Mouse (Mus musculus): ENCODE data around the gene Cald1.
A peak's percentile ranks its signal among the peaks of the same experiment; 100 is the strongest.

The Cald1 gene

GRCm38 (mm10) chr6:34719141-34719680 lies 120.9 kb downstream of the Cald1 start:
- DNase-seq (ENCODE audit: low read depth, low spot score): no peak

DNA sequence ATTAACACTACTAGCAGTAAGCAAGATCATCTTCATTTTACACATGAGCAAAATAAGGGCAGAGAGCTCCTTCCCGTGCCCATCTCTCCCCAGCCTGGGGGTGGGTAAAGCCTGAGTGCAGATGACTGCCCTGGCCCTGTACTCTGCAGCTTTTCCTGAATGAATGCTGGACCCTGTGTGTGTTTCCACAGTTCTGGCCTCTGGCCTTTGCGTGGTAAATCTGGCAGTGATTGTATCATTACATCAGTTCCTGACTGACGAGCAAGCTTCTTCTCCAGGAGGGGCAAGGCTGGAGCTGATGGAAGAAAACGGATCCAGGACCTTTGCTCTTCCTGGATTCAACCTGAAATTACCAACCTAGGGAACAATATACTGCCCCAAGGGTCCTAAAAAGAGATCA lies 122.1 kb downstream of the Cald1 start:
- DNase-seq (ENCODE audit: low read depth, low spot score): no peak

GRCm38 (mm10) chr6:34721740-34722139 lies 123.4 kb downstream of the Cald1 start:
- no peak for DNase-seq (ENCODE audit: low read depth, low spot score)

DNA sequence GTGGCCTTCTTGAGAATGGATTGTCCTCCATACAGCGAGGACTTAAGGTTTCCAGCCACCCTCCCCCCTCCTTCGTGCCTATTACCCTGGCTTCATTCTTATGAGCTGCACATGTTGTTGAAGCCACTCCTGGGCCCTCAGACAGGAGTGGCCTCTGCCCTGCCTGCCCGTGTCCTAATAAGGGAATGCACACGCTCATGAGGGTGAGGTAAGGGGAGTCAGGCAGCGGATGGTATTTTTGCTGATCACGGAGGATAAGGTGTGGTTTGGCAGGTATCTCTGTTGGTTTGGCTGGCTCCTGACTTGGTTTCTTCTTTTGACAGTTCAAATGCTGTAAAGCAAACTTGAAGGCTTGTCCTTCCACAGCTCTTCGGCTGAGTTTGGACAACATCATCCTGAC lies 124.4 kb downstream of the Cald1 start:
- no peak for DNase-seq (ENCODE audit: low read depth, low spot score)

DNA sequence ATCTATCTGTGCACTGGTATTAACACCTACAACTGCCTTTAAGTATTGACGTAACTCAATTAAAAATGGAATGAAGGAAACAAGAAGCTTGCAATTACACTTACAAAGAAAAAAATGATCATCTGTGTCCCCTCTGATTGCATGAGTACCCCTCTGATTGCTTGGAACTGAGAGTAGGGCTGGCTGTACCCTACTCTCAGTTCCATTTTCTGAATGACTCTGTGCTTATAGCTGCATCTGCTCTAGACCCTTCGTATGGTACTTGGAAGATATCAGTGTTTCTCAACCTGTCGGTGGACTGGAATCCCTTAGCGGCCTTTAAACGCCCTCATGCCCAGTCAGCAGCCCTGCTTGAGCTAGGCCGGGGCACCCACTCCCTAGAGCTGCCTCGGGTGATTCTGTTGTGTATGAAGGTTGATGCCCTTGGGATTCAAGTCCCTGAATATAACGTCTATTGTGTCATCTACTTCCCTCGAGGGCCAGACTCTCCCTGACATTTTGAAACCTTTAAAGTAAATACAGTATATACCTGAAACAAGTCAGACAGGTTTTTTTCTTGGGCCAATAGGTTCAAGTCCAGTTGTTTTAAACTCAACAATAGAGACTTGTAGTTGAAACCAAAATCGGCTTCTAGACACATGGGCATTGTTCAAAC lies 125.1 kb downstream of the Cald1 start:
- DNase-seq (ENCODE audit: low read depth, low spot score): no peak

DNA sequence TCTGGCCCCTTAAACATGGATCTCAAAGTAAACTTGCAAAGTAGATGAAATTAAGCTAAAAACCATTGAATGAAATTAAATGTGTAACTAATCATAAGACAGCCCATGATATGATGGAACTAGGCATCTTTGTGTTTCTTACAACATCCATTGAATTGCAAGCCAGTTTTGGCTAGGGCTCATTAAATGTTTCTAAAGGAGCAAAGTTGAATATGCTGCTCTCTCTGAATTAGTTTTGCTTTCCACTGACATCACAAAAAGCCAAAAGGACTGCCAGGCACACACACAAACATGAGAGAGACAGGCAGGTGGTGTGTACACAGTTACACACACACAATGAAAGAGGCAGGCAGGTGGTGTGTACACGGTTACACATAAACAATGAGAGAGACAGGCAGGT lies 127.4 kb downstream of the Cald1 start:
- DNase-seq (ENCODE audit: low read depth, low spot score): no peak

DNA sequence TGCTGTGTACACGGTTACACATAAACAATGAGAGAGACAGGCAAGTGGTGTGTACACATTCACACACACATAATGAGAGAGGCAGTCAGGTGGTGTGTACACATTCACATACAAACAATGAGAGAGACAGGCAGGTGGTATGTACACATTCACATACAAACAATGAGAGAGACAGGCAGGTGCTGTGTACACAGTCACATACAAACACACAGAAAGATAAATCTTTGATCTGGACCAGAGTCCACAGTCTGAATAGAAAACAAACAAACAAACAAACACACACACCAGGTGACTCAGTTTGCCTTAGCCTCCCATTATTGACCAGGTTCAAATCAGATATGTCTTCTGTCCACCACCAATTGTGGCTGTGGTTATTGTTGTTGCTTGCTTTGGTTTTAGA lies 127.8 kb downstream of the Cald1 start:
- DNase-seq (ENCODE audit: low read depth, low spot score): no peak

DNA sequence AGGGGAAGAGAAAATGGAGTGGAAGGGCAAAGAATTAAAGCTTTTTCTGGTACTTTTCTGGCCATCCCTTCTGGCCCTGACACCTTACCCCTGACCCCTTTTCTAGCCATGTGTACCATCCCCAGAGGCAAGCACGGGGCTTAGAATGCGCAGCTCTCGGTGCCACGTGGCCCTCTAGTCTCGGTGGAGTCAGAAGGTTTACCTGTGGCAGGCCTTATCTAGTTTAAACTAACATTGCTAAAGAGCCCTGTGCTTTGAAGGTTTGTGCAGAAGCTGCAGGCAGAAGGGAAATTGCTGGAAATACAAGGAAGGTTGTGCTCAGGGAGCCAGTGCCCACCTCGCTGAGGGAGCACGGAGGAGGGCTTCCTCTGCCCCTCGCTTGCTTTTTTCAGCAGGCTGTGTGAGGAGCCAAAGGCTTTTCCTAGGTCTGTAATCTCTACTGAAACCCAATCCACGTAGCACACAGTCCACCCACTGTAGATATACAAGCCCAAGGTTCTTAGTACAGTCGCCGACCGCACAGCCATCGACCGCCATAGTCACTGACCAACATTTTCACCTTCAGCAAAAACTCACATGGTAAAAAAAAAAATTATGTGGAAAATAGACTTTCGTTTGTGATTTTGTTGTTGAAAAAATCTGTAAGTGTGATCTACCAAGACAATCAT lies 129.2 kb downstream of the Cald1 start:
- DNase-seq (ENCODE audit: low read depth, low spot score): no peak

GRCm38 (mm10) chr6:34729449-34730151 lies 131.3 kb downstream of the Cald1 start:
- no peak for DNase-seq (ENCODE audit: low read depth, low spot score)

DNA sequence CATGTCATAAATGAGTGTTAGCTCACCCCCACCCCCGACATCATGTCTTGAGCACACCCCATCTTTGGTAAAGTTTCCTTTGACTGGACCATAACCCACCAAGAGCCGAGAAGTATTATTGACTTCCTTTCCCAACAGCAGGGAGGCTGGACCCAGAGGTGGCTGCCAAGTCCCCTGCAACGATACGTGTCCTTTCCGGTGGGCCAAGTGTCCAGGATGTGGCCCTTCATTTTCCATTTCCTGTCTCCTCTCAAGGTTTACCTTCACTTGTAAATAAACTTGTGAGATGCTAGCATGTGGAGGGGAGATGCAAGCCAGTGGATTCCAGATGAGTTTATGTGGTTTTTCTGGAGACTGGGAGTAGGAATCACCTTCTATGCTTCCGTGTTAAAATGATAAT lies 132.7 kb downstream of the Cald1 start:
- DNase-seq (ENCODE audit: low read depth, low spot score): no peak

- no peak for DNase-seq (ENCODE audit: low read depth, low spot score)
These were observed 133.2 kb downstream of the Cald1 start for GRCm38 (mm10) chr6:34731529-34731928.

- DNase-seq (ENCODE audit: low read depth, low spot score): no peak
These were observed 136.8 kb downstream of the Cald1 start for GRCm38 (mm10) chr6:34734940-34735695.

DNA sequence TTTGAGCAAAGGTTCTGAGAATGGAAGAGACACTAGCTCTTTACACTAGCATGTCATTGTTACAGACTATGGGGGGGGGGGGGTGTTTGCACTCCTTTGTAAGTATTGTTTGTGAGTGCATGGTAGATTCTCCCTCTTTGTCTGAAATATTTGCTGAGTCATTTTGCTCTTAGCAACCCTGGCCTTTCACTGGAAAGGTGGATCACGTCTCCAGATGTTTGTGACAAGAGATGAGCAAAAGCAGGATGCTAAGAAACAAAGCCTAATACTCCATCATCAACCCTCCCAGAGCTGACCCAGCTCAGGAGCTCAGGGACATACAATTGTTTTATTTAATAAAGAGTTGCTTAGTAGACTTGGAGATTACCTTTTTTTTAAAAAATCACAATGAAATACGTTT lies 138.6 kb downstream of the Cald1 start:
- no peak for DNase-seq (ENCODE audit: low read depth, low spot score)

GRCm38 (mm10) chr6:34743946-34744345 lies 145.6 kb downstream of the Cald1 start:
- DNase-seq (ENCODE audit: low read depth, low spot score): no peak

- DNase-seq (ENCODE audit: low read depth, low spot score): no peak
These were observed 149.5 kb downstream of the Cald1 start for GRCm38 (mm10) chr6:34747846-34748245.

- DNase-seq (ENCODE audit: low read depth, low spot score): no peak
These were observed 150.3 kb downstream of the Cald1 start for GRCm38 (mm10) chr6:34748566-34748965.

- DNase-seq (ENCODE audit: low read depth, low spot score): no peak
These were observed 151.2 kb downstream of the Cald1 start for GRCm38 (mm10) chr6:34749526-34749925.

GRCm38 (mm10) chr6:34750487-34751120 lies 152.3 kb downstream of the Cald1 start:
- no peak for DNase-seq (ENCODE audit: low read depth, low spot score)

- no peak for DNase-seq (ENCODE audit: low read depth, low spot score)
These were observed 153.3 kb downstream of the Cald1 start for GRCm38 (mm10) chr6:34751625-34752024.

GRCm38 (mm10) chr6:34754448-34754847 lies 156.1 kb downstream of the Cald1 start:
- peak; percentile 55 for DNase-seq (ENCODE audit: low read depth, low spot score)

DNA sequence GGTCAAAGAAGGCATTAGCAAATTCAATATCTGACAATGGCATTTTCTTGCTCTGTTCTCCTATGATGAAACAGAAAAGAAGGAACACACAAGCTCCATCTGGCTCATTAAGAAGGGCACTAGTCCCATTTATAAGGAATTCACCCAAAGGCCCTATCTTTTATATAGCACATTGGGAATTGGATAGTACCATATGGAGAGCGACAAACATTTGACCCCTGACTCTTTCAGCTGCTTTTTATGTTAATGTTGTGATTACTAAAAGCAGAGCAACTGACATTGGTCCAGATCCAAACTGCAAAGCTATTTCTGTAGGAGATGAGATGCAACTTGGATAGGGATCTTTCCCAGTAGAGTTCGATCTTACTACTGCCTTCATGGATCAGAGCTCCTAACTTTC lies 160.0 kb downstream of the Cald1 start:
- DNase-seq (ENCODE audit: low read depth, low spot score): no peak

Data from telencephalon, adult 2 months (tissue).